Mouse (Mus musculus) lung, adult 2 months (tissue): ENCODE results near the gene Psmd14. TPM values are rescaled to one million over a fixed set of nuclear protein-coding genes. Genes with fewer than 3 reads are reported as not detected.

Experiments
- DNase-seq: peaks from one replicate; pipeline ENCODE4 v3.0.0; 2022
- H3K4me1 ChIP-seq: fragments of 200-500 bp; 2 replicates; pipeline ENCODE4 v1.6.1; 2011; ENCODE audit warnings: low read length; ENCODE audit not compliant: control insufficient read depth, insufficient read depth
- H3K4me3 ChIP-seq: fragments of 200-500 bp; replicated peaks from 2 replicates; pipeline ENCODE3; 2011; ENCODE audit warnings: low read depth, mild to moderate bottlenecking, control low read depth, low read length; ENCODE audit errors: extremely low read depth
- CTCF ChIP-seq: fragments of 200-500 bp; IDR thresholded peaks from 2 replicates; pipeline ENCODE4 v1.5.1; 2011; ENCODE audit warnings: mild to moderate bottlenecking, low read length, control low read depth; ENCODE audit not compliant: insufficient read depth
- POLR2A ChIP-seq: fragments of 200-500 bp; IDR thresholded peaks from 2 replicates; pipeline ENCODE4 v1.6.1; 2011; ENCODE audit warnings: low read depth, mild to moderate bottlenecking, control low read depth, low read length, borderline replicate concordance; ENCODE audit errors: extremely low read depth
- WGBS: fragments of 180-500 bp; shearing (Covaris S2); methylation state at CpG from one replicate; pipeline ENCODE4 v1.1.7; 2018; 5-methylcytosine and 5-hydroxymethylcytosine counted together
- polyA plus RNA-seq: library from polyadenylated mRNA; depleted of rRNA; stranded (reverse); fragments of >200 nt; gene quantifications from 2 replicates; pipeline ENCODE4 v1.2.3, GENCODE M21; 2012

Psmd14 gene
- polyA plus RNA-seq, 1 experiment = 15.0 TPM

GRCm38 (mm10) chr2:61811507-61812421 lies 100.3 kb downstream of the Psmd14 start:
- no peak for TF ChIP-seq POLR2A
- H3K4me3 ChIP-seq = peak overlapping the region; percentile 55
- H3K4me1 ChIP-seq = peaks cover 8% of the 10 kb centered on the region
- 3% methylated on average over 116 of the region's 121 CpGs for WGBS
- DNase-seq = peak; percentile 38

GRCm38 (mm10) chr2:61812536-61812935 lies 101.0 kb downstream of the Psmd14 start:
- TF ChIP-seq POLR2A (no peak), CTCF (no peak)
- H3K4me1 ChIP-seq = peaks cover 5% of the 10 kb centered on the region
- WGBS = 19% methylated on average over 12 of the region's 12 CpGs
- H3K4me3 ChIP-seq = no peak overlapping the region
- peak; percentile 11 for DNase-seq

GRCm38 (mm10) chr2:61813106-61813505 lies 101.6 kb downstream of the Psmd14 start:
- DNase-seq = peak; percentile 9
- H3K4me3 ChIP-seq = no peak overlapping the region
- H3K4me1 ChIP-seq = peaks cover 5% of the 10 kb centered on the region
- TF ChIP-seq POLR2A (no peak), CTCF (no peak)
- WGBS = 21% methylated on average over 6 of the region's 6 CpGs

- DNase-seq = no peak
- no peak for TF ChIP-seq CTCF
- TF ChIP-seq POLR2A = no peak
- Histone ChIP-seq H3K4me1 (peaks cover 5% of the 10 kb centered on the region), H3K4me3 (no peak overlapping the region)
- WGBS = 25% methylated on average over 1 of the region's 1 CpGs
Observed at GRCm38 (mm10) chr2:61813521-61813920, 102.0 kb downstream of the Psmd14 start.

GRCm38 (mm10) chr2:61814548-61815473 lies 103.3 kb downstream of the Psmd14 start:
- no peak for TF ChIP-seq POLR2A
- peak; percentile 28; the same call in 1 of the 2 replicates for TF ChIP-seq CTCF
- peak; percentile 9 for DNase-seq
- peaks cover 5% of the 10 kb centered on the region for H3K4me1 ChIP-seq
- no peak overlapping the region for H3K4me3 ChIP-seq
- 5% methylated on average over 45 of the region's 50 CpGs for WGBS

- no peak for TF ChIP-seq CTCF
- TF ChIP-seq POLR2A = no peak
- Histone ChIP-seq H3K4me1 (peaks cover 5% of the 10 kb centered on the region), H3K4me3 (no peak overlapping the region)
- no peak for DNase-seq
- 20% methylated on average over 62 of the region's 66 CpGs for WGBS
Observed at GRCm38 (mm10) chr2:61815583-61816313, 104.3 kb downstream of the Psmd14 start.

- Histone ChIP-seq H3K4me1 (peaks cover 3% of the 10 kb centered on the region), H3K4me3 (no peak overlapping the region)
- TF ChIP-seq CTCF (no peak), POLR2A (no peak)
- 67% methylated on average over 1 of the region's 1 CpGs for WGBS
- no peak for DNase-seq
Observed at GRCm38 (mm10) chr2:61818197-61818596, 106.7 kb downstream of the Psmd14 start.

- Histone ChIP-seq H3K4me3 (no peak overlapping the region), H3K4me1 (peaks cover 3% of the 10 kb centered on the region)
- no peak for DNase-seq
- TF ChIP-seq CTCF (no peak), POLR2A (no peak)
- 58% methylated on average over 4 of the region's 4 CpGs for WGBS
Observed at GRCm38 (mm10) chr2:61820203-61820602, 108.7 kb downstream of the Psmd14 start.
